Mouse (Mus musculus) ES-Bruce4 (cell line): ENCODE data around the gene Prkd2. TPM values are rescaled to one million over a fixed set of nuclear protein-coding genes. Genes with fewer than 3 reads are reported as not detected.
A peak's percentile ranks its signal among the peaks of the same experiment; 100 is the strongest.

Source experiments
- H3K27ac ChIP-seq: 2 replicates; pipeline ENCODE4 v1.5.1; 2012; ENCODE audit warnings: low read length, inconsistent platforms; ENCODE audit not compliant: insufficient read depth
- H3K27me3 ChIP-seq: 2 replicates; pipeline ENCODE4 v1.6.1; 2012; ENCODE audit warnings: mild to moderate bottlenecking, low read length, inconsistent platforms; ENCODE audit not compliant: control insufficient read depth, poor library complexity, insufficient read depth, severe bottlenecking
- H3K36me3 ChIP-seq: 2 replicates; pipeline ENCODE4 v1.6.1; 2012; ENCODE audit warnings: inconsistent platforms, mild to moderate bottlenecking, low read length, moderate library complexity; ENCODE audit not compliant: control insufficient read depth, poor library complexity, insufficient read depth, severe bottlenecking
- H3K4me1 ChIP-seq: one replicate; pipeline ENCODE4 v1.8.1; 2011; ENCODE audit warnings: low read length; ENCODE audit not compliant: control insufficient read depth, insufficient read depth
- H3K4me3 ChIP-seq: 2 replicates; pipeline ENCODE4 v1.5.1; 2011; ENCODE audit warnings: low read depth, mild to moderate bottlenecking, low read length
- H3K9ac ChIP-seq: 2 replicates; pipeline ENCODE4 v1.6.1; 2012; ENCODE audit warnings: low read depth, mild to moderate bottlenecking, inconsistent platforms; ENCODE audit not compliant: poor library complexity, severe bottlenecking
- H3K9me3 ChIP-seq: replicated peaks from 2 replicates; pipeline ENCODE4 v1.6.1; 2012; ENCODE audit warnings: mild to moderate bottlenecking, low read length, inconsistent platforms; ENCODE audit not compliant: control insufficient read depth, poor library complexity, insufficient read depth, severe bottlenecking
- CTCF ChIP-seq: IDR thresholded peaks from one replicate; pipeline ENCODE4 v1.8.1; 2011; ENCODE audit warnings: low read depth, low read length
- EP300 ChIP-seq: IDR thresholded peaks from 2 replicates; pipeline ENCODE4 v1.6.1; 2011; ENCODE audit warnings: low read depth, low read length; ENCODE audit not compliant: insufficient read depth
- POLR2A ChIP-seq: IDR thresholded peaks from one replicate; pipeline ENCODE4 v1.8.1; 2011; ENCODE audit warnings: low read length; ENCODE audit not compliant: insufficient read depth
- polyA plus RNA-seq: library from polyadenylated mRNA; stranded (reverse); fragments of >200 nt; gene quantifications from 2 replicates; pipeline ENCODE4 v1.2.4, GENCODE M21; 2011; ENCODE audit warnings: low read depth; ENCODE audit not compliant: missing spikeins, insufficient read depth, insufficient read length

The Prkd2 gene
- polyA plus RNA-seq, 1 experiment = 18.5 TPM

DNA sequence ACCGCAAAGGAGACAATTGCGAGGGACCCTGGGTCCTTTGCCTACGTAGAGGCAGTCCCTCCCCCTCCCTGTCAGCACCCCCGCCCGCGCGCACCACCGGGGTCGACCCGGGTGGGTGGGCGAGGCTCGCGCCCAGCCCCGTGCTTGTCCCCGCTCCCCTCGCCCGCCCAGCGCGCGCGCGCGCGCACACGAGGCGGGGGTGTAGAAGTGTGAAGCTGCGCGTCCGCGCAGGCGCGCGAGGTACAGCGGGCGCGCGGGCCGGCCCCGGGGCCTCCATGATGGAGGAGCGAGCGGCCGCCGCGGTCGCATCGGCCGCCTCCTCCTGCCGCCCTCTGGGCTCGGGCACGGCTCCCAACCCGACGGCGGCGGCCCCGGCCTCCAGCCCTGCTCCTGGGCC, 26.6 kb upstream of the Prkd2 start:
- no peaks in the 10 kb centered on the region for H3K36me3 ChIP-seq

DNA sequence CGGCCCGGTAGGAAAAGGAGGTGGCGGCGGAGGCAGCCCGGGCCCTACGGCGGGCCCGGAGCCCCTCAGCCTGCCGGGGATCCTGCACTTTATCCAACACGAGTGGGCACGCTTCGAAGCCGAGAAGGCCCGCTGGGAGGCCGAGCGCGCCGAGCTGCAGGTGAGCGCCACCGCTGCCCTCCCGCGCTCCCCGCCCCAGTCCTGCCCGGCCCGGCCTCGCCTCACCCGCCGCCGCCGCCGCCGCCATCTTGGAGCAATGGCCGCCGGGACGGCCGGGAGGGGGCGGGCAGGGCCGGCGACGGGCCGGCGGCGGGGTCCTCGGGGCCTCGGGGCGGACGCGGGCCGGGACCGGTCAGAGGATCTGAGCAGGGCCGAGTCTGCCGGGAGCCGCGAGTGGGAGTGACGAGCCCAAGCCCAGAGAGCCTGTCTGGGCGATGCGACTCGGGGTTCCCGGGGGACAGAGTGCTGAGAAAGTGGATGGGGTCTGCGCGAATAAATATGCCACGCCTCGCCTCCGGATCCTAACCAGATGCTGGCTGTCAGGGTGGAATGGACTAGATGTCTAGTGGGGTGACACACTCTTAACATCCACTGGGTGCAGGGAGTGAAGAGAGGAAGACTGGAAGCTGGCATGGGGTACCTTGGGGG, 26.1 kb upstream of the Prkd2 start, which contains the start of gene Fkrp:
TSS of gene Fkrp (minus strand) at position 258 of the 648 bp plus-strand sequence.
- no peak for TF ChIP-seq POLR2A
- TF ChIP-seq EP300 = no peak
- TF ChIP-seq CTCF = no peak
- Histone ChIP-seq H3K27me3 (no peaks in the 10 kb centered on the region), H3K36me3 (no peaks in the 10 kb centered on the region), H3K4me1 (no peaks in the 10 kb centered on the region), H3K9me3 (no peaks in the 10 kb centered on the region), H3K9ac (peak within 1 kb of the TSS; percentile 96), H3K4me3 (peak within 1 kb of the TSS; percentile 95), H3K27ac (no peak within 1 kb of the TSS)

More for the DNA sequence above, 26.6 kb upstream of the Prkd2 start:
- Histone ChIP-seq H3K4me3 (peak overlapping the region; percentile 70), H3K4me1 (no peaks in the 10 kb centered on the region), H3K27me3 (no peaks in the 10 kb centered on the region), H3K9ac (peak overlapping the region; percentile 96), H3K27ac (no peak overlapping the region), H3K9me3 (no peaks in the 10 kb centered on the region)
- no peak for TF ChIP-seq POLR2A

GRCm38 (mm10) chr7:16817693-16818092, 25.0 kb upstream of the Prkd2 start:
- no peaks in the 10 kb centered on the region for H3K4me1 ChIP-seq
- no peak for TF ChIP-seq POLR2A
- no peak for TF ChIP-seq EP300
- no peak for TF ChIP-seq CTCF
- no peaks in the 10 kb centered on the region for H3K9me3 ChIP-seq
- H3K9ac ChIP-seq = peak overlapping the region; percentile 96
- H3K27ac ChIP-seq = no peak overlapping the region
- no peaks in the 10 kb centered on the region for H3K27me3 ChIP-seq
- 0 out of 2 replicates have a peak overlapping the region, but pooled peaks have one; percentile 95 for H3K4me3 ChIP-seq
- H3K36me3 ChIP-seq = no peaks in the 10 kb centered on the region

DNA sequence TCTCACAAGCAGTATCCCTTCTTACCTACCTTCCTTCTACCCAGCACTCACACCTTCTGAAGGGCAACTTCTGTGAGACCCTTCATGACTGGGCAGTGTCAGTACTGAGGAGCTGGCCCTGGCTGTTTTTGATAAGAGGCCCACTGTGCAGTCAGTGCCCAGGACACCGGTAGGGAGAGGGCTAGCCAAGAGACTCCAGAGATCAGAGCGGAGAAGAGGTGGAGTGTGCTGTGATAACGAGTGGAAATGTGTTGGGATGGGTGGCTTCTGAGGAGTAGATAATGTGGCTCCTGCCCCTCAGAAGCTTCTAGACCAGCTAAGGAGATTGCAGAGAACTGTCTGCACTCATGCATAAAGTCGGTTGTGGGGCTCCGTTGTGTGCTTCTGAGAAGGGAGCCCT, 22.9 kb upstream of the Prkd2 start:
- Histone ChIP-seq H3K36me3 (no peaks in the 10 kb centered on the region), H3K27ac (no peak overlapping the region), H3K4me1 (no peaks in the 10 kb centered on the region), H3K9ac (no peak overlapping the region), H3K27me3 (no peaks in the 10 kb centered on the region), H3K4me3 (no peak overlapping the region), H3K9me3 (no peaks in the 10 kb centered on the region)
- no peak for TF ChIP-seq POLR2A
- TF ChIP-seq CTCF = no peak
- no peak for TF ChIP-seq EP300

DNA sequence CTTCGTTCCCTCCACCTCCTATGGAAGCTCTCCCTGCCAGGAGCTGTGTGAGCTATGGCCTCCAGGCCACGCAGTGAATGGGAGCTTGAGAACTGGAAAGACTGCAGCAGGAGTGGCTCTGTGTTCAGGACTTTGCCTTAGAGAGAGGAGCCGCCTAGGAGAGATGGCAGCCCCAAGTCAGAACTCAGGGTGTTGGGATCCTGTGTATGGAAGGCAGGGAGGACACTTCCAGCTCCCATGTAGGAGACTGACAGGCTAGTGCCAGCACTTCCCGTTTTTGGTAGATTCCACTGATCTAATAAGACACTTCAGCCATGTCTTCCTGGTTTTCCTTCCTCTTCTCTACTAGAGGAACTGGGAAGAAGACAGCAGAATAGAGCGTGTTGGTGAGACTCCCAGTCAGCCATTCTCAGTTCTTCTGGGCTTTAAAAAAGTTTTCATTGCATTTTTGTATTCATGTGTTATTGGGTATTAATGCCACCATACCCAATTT, 22.4 kb upstream of the Prkd2 start:
- Histone ChIP-seq H3K4me3 (no peak overlapping the region), H3K27ac (no peak overlapping the region), H3K27me3 (no peaks in the 10 kb centered on the region), H3K4me1 (no peaks in the 10 kb centered on the region), H3K9ac (no peak overlapping the region), H3K9me3 (no peaks in the 10 kb centered on the region), H3K36me3 (no peaks in the 10 kb centered on the region)
- TF ChIP-seq POLR2A (no peak), EP300 (no peak), CTCF (no peak)

- Histone ChIP-seq H3K4me1 (no peaks in the 10 kb centered on the region), H3K9ac (no peak overlapping the region), H3K4me3 (no peak overlapping the region), H3K27ac (no peak overlapping the region), H3K27me3 (no peaks in the 10 kb centered on the region), H3K36me3 (no peaks in the 10 kb centered on the region), H3K9me3 (no peaks in the 10 kb centered on the region)
- TF ChIP-seq POLR2A (no peak), EP300 (no peak), CTCF (no peak)
Measured at GRCm38 (mm10) chr7:16821091-16821490, 21.6 kb upstream of the Prkd2 start.
